Mouse (Mus musculus) thymus, adult 2 months (tissue): Measurements from ENCODE around the gene Prkci. TPM values are rescaled to one million over a fixed set of nuclear protein-coding genes. Genes with fewer than 3 reads are reported as not detected.

Source experiments
- DNase-seq: peaks from one replicate; pipeline ENCODE4 v3.0.0; 2021
- H3K27ac ChIP-seq: fragments of 200-500 bp; 2 replicates; pipeline ENCODE4 v1.5.1; 2012; ENCODE audit warnings: low read length, control low read depth; ENCODE audit not compliant: control insufficient read depth, insufficient read depth
- H3K27me3 ChIP-seq: fragments of 200-500 bp; 2 replicates; pipeline ENCODE4 v1.6.1; 2012; ENCODE audit warnings: mild to moderate bottlenecking, low read length, moderate library complexity, mixed read lengths; ENCODE audit not compliant: control insufficient read depth, insufficient read depth
- H3K36me3 ChIP-seq: fragments of 200-500 bp; 2 replicates; pipeline ENCODE4 v1.6.1; 2012; ENCODE audit warnings: mild to moderate bottlenecking, low read length, moderate library complexity; ENCODE audit not compliant: control insufficient read depth, insufficient read depth
- H3K4me1 ChIP-seq: fragments of 200-500 bp; replicated peaks from 2 replicates; pipeline ENCODE4 v1.6.1; 2012; ENCODE audit warnings: low read length; ENCODE audit not compliant: control insufficient read depth, insufficient read depth
- H3K4me3 ChIP-seq: fragments of 200-500 bp; 2 replicates; pipeline ENCODE4 v1.5.1; 2012; ENCODE audit warnings: mild to moderate bottlenecking, low read length, control low read depth, moderate library complexity; ENCODE audit not compliant: control insufficient read depth, insufficient read depth
- CTCF ChIP-seq: fragments of 200-500 bp; IDR thresholded peaks from 2 replicates; pipeline ENCODE4 v1.5.1; 2012; ENCODE audit warnings: mild to moderate bottlenecking, control low read depth, low read length, moderate library complexity, borderline replicate concordance; ENCODE audit not compliant: control insufficient read depth, poor library complexity, insufficient read depth; ENCODE audit errors: extremely low read depth
- POLR2A ChIP-seq: fragments of 200-500 bp; IDR thresholded peaks from 2 replicates; pipeline ENCODE4 v1.6.1; 2012; ENCODE audit warnings: mild to moderate bottlenecking, low read length, control low read depth, moderate library complexity; ENCODE audit not compliant: control insufficient read depth, poor library complexity, insufficient read depth; ENCODE audit errors: extremely low read depth
- WGBS: fragments of 180-500 bp; shearing (Covaris S2); methylation state at CpG from one replicate; pipeline ENCODE4 v1.1.7; 2018; 5-methylcytosine and 5-hydroxymethylcytosine counted together
- polyA plus RNA-seq: library from polyadenylated mRNA; depleted of rRNA; stranded (reverse); fragments of >200 nt; gene quantifications from 2 replicates; pipeline ENCODE4 v1.2.3, GENCODE M21; 2012; rRNA removed

Gene Prkci
- polyA plus RNA-seq, 1 experiment: 12.8 TPM

DNA sequence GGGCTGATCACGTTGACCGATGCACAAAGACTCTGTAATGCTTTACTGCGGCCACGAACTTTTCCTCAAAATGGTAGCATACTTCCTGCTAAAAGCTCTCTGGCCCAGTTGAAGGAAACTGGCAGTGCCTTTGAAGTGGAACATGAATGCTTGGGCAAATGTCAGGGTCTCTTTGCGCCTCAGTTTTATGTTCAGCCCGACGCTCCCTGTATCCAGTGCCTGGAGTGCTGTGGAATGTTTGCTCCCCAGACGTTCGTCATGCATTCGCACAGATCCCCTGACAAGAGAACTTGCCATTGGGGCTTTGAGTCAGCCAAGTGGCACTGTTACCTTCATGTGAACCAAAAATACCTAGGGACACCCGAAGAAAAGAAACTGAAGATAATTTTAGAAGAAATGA, 102.4 kb downstream of the Prkci start:
- H3K27me3 ChIP-seq: no peaks in the 10 kb centered on the region
- peaks cover 13% of the 10 kb centered on the region for H3K4me1 ChIP-seq
- no peak overlapping the region for H3K4me3 ChIP-seq
- H3K27ac ChIP-seq: no peak overlapping the region
- no peaks in the 10 kb centered on the region for H3K36me3 ChIP-seq
- DNase-seq: no peak
- no peak for TF ChIP-seq POLR2A
- WGBS: 90% methylated on average over 11 of the region's 11 CpGs

DNA sequence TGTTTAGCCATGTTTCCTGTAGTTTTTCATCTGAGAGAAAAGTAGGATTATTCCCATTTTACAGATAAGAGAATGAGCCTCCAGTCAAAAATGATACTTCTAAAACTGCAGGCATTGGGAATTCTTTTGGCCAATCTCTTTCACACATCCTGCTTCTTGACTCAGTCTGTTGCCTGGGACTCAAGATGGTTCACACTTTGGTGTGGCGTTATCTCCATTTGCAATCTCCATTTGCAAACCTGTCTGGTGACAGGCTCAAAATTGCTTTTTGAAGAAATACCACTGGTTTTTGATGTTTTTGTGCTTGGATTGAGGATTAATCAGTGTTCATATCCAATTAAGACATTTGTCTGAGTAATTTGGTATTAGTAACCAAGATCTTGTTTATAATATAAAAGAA, 103.0 kb downstream of the Prkci start:
- no peaks in the 10 kb centered on the region for H3K36me3 ChIP-seq
- TF ChIP-seq POLR2A: no peak
- TF ChIP-seq CTCF: no peak
- 98% methylated on average over 1 of the region's 1 CpGs for WGBS

DNA sequence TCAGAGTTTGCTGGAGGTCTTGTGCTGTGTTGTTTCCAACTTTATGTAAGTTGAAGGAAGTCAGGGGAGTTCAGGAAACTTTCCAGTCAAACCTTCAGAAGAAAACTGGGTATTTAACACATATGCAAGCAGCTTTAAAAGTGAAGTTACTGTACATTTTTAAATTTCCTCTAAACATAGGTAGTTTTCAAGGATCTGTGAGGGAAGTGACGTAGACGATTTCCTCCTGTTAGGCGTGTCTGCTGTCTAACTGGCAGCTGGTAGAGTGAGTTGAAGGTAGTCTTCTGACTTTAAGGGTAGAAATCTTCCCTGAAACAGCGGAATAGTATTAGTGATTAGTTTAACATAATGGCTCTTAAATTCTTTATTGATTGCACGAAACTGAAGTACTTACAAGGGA, 104.5 kb downstream of the Prkci start:
- 89% methylated on average over 5 of the region's 5 CpGs for WGBS
- no peak overlapping the region for H3K4me3 ChIP-seq
- peaks cover 15% of the 10 kb centered on the region for H3K4me1 ChIP-seq
- no peak for DNase-seq
- H3K27ac ChIP-seq: no peak overlapping the region
- H3K36me3 ChIP-seq: no peaks in the 10 kb centered on the region
- H3K27me3 ChIP-seq: no peaks in the 10 kb centered on the region
- TF ChIP-seq CTCF: no peak
- TF ChIP-seq POLR2A: no peak

More for the DNA sequence above, 103.0 kb downstream of the Prkci start:
- Histone ChIP-seq H3K27ac (no peak overlapping the region), H3K4me3 (no peak overlapping the region), H3K27me3 (no peaks in the 10 kb centered on the region), H3K4me1 (peaks cover 9% of the 10 kb centered on the region)
- no peak for DNase-seq

DNA sequence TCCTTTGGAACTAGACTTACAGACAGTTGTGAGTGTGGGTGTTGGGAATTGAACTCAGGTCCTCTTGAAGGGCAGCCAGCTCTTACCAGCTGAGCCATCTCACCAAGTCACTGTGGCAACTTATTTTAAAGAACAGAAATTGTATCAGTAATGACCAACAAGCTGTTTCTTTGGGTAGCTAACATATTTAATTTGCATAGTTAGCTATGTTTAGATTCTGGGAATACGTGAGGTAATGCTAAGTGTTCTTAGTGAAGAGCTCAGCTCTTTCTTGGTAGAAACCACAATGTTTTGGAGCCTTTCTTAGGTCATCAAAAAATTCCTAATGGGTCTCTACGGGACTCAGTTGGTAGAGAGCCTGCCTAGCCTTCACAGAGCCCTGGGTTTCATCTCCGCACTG, 105.3 kb downstream of the Prkci start:
- H3K27me3 ChIP-seq: no peaks in the 10 kb centered on the region
- H3K4me3 ChIP-seq: no peak overlapping the region
- H3K36me3 ChIP-seq: no peaks in the 10 kb centered on the region
- TF ChIP-seq CTCF (no peak), POLR2A (no peak)
- 97% methylated on average over 3 of the region's 3 CpGs for WGBS
- peaks cover 11% of the 10 kb centered on the region for H3K4me1 ChIP-seq
- no peak for DNase-seq
- H3K27ac ChIP-seq: no peak overlapping the region

Other genes with a start within 250 kb of the Prkci start
- not detected in 2 replicates for gene Samd7, start 249.5 kb upstream of the Prkci start, polyA plus RNA-seq
- gene Sec62, start 202.9 kb upstream of the Prkci start, polyA plus RNA-seq: 12.7 and 12.9 TPM in 2 replicates
- 4.3 and 6.1 TPM in 2 replicates for gene Gpr160, start 139.8 kb upstream of the Prkci start, polyA plus RNA-seq
- gene Phc3, start 26.3 kb upstream of the Prkci start, polyA plus RNA-seq: 62.1 and 75.8 TPM in 2 replicates
- gene Skil, start 99.3 kb downstream of the Prkci start, polyA plus RNA-seq: 12.4 and 13.1 TPM in 2 replicates
- gene Cldn11, start 154.2 kb downstream of the Prkci start, polyA plus RNA-seq: 1.5 TPM in 2 replicates